Mouse (Mus musculus): ENCODE measurements around the gene Adora3. TPM values are rescaled to one million over a fixed set of nuclear protein-coding genes. Genes with fewer than 3 reads are reported as not detected.

Gene Adora3
- polyA plus RNA-seq, 1 experiment from 2014 or later: 0.94 TPM

- Histone ChIP-seq H3K4me1 (peaks cover 25% of the 10 kb centered on the region), H3K4me2 (peak overlapping the region; percentile 81), H3K27ac (no peak overlapping the region; the same call in 1 of the 2 replicates), H3K9me3 (no peaks in the 10 kb centered on the region), H3K4me3 (peak overlapping the region; percentile 92), H3K36me3 (peaks cover 42% of the 10 kb centered on the region), H3K9ac (peak overlapping the region; percentile 97), H3K27me3 (no peaks in the 10 kb centered on the region)
- no peak for ATAC-seq (ENCODE audit: insufficient number of reproducible peaks, insufficient read depth, low FRiP score, low TSS enrichment, low read depth)
- 42% methylated on average over 5 of the region's 5 CpGs for WGBS
Observed at GRCm38 (mm10) chr3:105958204-105958603, 87.5 kb downstream of the Adora3 start.

Other genes with a start within 250 kb of the Adora3 start
- gene Ddx20, start 183.3 kb upstream of the Adora3 start, polyA plus RNA-seq (2015; fragmentation: Nextera tagmentation; extraction: Ambion mirVana): 39.4 and 40.3 TPM in 2 replicates
- 1.4 and 1.5 TPM in 2 replicates for gene Inka2, start 166.3 kb upstream of the Adora3 start, polyA plus RNA-seq (2015; fragmentation: Nextera tagmentation; extraction: Ambion mirVana)
- gene Rap1a, start 69.5 kb upstream of the Adora3 start, polyA plus RNA-seq (2015; fragmentation: Nextera tagmentation; extraction: Ambion mirVana): 83.1 and 89.6 TPM in 2 replicates
- gene Tmigd3, start within 50 bp of the Adora3 start, polyA plus RNA-seq (2015; fragmentation: Nextera tagmentation; extraction: Ambion mirVana): not detected in 2 replicates
- gene I830077J02Rik, start 61.8 kb downstream of the Adora3 start, polyA plus RNA-seq (2015; fragmentation: Nextera tagmentation; extraction: Ambion mirVana): 0.41 and 0.49 TPM in 2 replicates
- 121 and 124 TPM in 2 replicates for gene Wdr77, start 88.5 kb downstream of the Adora3 start, polyA plus RNA-seq (2015; fragmentation: Nextera tagmentation; extraction: Ambion mirVana)
- 446 and 470 TPM in 2 replicates for gene Atp5f1, start 89.2 kb downstream of the Adora3 start, polyA plus RNA-seq (2015; fragmentation: Nextera tagmentation; extraction: Ambion mirVana)
- 1.5 and 1.6 TPM in 2 replicates for gene Ovgp1, start 102.9 kb downstream of the Adora3 start, polyA plus RNA-seq (2015; fragmentation: Nextera tagmentation; extraction: Ambion mirVana)
- gene Pifo, start 143.8 kb downstream of the Adora3 start, polyA plus RNA-seq (2015; fragmentation: Nextera tagmentation; extraction: Ambion mirVana): 0.39 and 0.70 TPM in 2 replicates
- not detected in 2 replicates for gene Chil5, start 162.0 kb downstream of the Adora3 start, polyA plus RNA-seq (2015; fragmentation: Nextera tagmentation; extraction: Ambion mirVana)
- gene Chia1, start 242.4 kb downstream of the Adora3 start, polyA plus RNA-seq (2015; fragmentation: Nextera tagmentation; extraction: Ambion mirVana): not detected in 2 replicates

Data from embryonic facial prominence, embryonic 13.5 days (tissue).